Mouse (Mus musculus) kidney, postnatal 25 days (tissue): Measurements from ENCODE around the gene Crtac1.
A peak's percentile ranks its signal among the peaks of the same experiment; 100 is the strongest.

Source experiments
- DNase-seq, 2 experiments: peaks; one replicate each; pipeline ENCODE4 v3.0.0; 2021; ENCODE audit warnings: mixed read lengths in 2 of 2

Crtac1 gene

GRCm38 (mm10) chr19:42272003-42272963 is 159.3 kb downstream of the Crtac1 start:
- peak; percentile 75 to 88 for DNase-seq

GRCm38 (mm10) chr19:42271182-42271581 is 160.4 kb downstream of the Crtac1 start:
- no peak for DNase-seq

- no peak for DNase-seq
Measured at GRCm38 (mm10) chr19:42270119-42270518, 161.5 kb downstream of the Crtac1 start.

- DNase-seq: peak; percentile 42 to 83
Measured at GRCm38 (mm10) chr19:42268337-42268736, 163.2 kb downstream of the Crtac1 start.

GRCm38 (mm10) chr19:42263524-42263923 is 168.1 kb downstream of the Crtac1 start:
- no peak for DNase-seq

GRCm38 (mm10) chr19:42260486-42260885 is 171.1 kb downstream of the Crtac1 start:
- no peak for DNase-seq

GRCm38 (mm10) chr19:42258596-42258995 is 173.0 kb downstream of the Crtac1 start:
- DNase-seq: no peak

GRCm38 (mm10) chr19:42258031-42258430 is 173.6 kb downstream of the Crtac1 start:
- DNase-seq: no peak

GRCm38 (mm10) chr19:42257241-42257635 is 174.3 kb downstream of the Crtac1 start:
- DNase-seq: no peak

GRCm38 (mm10) chr19:42256611-42257240 is 174.9 kb downstream of the Crtac1 start:
- DNase-seq: no peak

- peak; percentile 67 to 79 for DNase-seq
Measured at GRCm38 (mm10) chr19:42255784-42256610, 175.6 kb downstream of the Crtac1 start.

- no peak for DNase-seq
Measured at GRCm38 (mm10) chr19:42255438-42255783, 176.2 kb downstream of the Crtac1 start.

- peak in 1 of 2 experiments; percentile 14 for DNase-seq
Measured at GRCm38 (mm10) chr19:42249976-42250914, 181.3 kb downstream of the Crtac1 start.

- no peak for DNase-seq
Measured at GRCm38 (mm10) chr19:42247519-42247918, 184.1 kb downstream of the Crtac1 start, which contains the start of gene Golga7b. Golga7b (plus strand) TSS chr19:42247574.

GRCm38 (mm10) chr19:42246626-42247025 is 185.0 kb downstream of the Crtac1 start:
- peak in 1 of 2 experiments; percentile 9 for DNase-seq

GRCm38 (mm10) chr19:42243401-42243800 is 188.2 kb downstream of the Crtac1 start:
- no peak for DNase-seq

GRCm38 (mm10) chr19:42240881-42241280 is 190.7 kb downstream of the Crtac1 start:
- no peak for DNase-seq

- no peak for DNase-seq
Measured at GRCm38 (mm10) chr19:42238341-42238715, 193.3 kb downstream of the Crtac1 start.

GRCm38 (mm10) chr19:42237602-42238340 is 193.8 kb downstream of the Crtac1 start:
- DNase-seq: no peak
